Mouse (Mus musculus) limb, embryonic 11.5 days (tissue): Measurements from ENCODE around the gene Gtf3c5. TPM values are rescaled to one million over a fixed set of nuclear protein-coding genes. Genes with fewer than 3 reads are reported as not detected.
A peak's percentile ranks its signal among the peaks of the same experiment; 100 is the strongest.

ENCODE experiments used
- ATAC-seq: fragments of 200-750 bp; cut with Nextera tagmentation; 2 replicates; pipeline ENCODE4 v1.8.0; 2017; ENCODE audit warnings: low read depth; ENCODE audit not compliant: insufficient number of reproducible peaks, low FRiP score, low TSS enrichment
- DNase-seq: peaks from one replicate; pipeline ENCODE4 v3.0.0-alpha.2; 2015; ENCODE audit warnings: low spot score
- H3K27ac ChIP-seq: fragments of 300-500 bp; sonication (generic); replicated peaks from 2 replicates; pipeline ENCODE4 v1.5.1; 2014; ENCODE audit warnings: low read depth, mild to moderate bottlenecking, low read length
- H3K27me3 ChIP-seq: fragments of 300-500 bp; sonication (generic); 2 replicates; pipeline ENCODE4 v1.6.1; 2014; ENCODE audit warnings: mild to moderate bottlenecking, low read length, mixed read lengths; ENCODE audit not compliant: control insufficient read depth, insufficient read depth
- H3K36me3 ChIP-seq: fragments of 300-500 bp; sonication (generic); 2 replicates; pipeline ENCODE4 v1.6.1; 2014; ENCODE audit warnings: mild to moderate bottlenecking, low read length, moderate library complexity, mixed read lengths; ENCODE audit not compliant: control insufficient read depth, insufficient read depth
- H3K4me1 ChIP-seq: fragments of 300-500 bp; sonication (generic); 2 replicates; pipeline ENCODE4 v1.6.1; 2014; ENCODE audit warnings: low read length, mixed read lengths; ENCODE audit not compliant: control insufficient read depth, insufficient read depth
- H3K4me2 ChIP-seq: fragments of 300-500 bp; sonication (generic); 2 replicates; pipeline ENCODE4 v1.6.1; 2014; ENCODE audit warnings: low read depth, mild to moderate bottlenecking, moderate library complexity; ENCODE audit not compliant: severe bottlenecking
- H3K4me3 ChIP-seq: fragments of 300-500 bp; sonication (generic); 2 replicates; pipeline ENCODE4 v1.5.1; 2014; ENCODE audit warnings: low read depth, low read length
- H3K9ac ChIP-seq: fragments of 300-500 bp; sonication (generic); 2 replicates; pipeline ENCODE4 v1.6.1; 2014; ENCODE audit warnings: mild to moderate bottlenecking, low read length
- H3K9me3 ChIP-seq: fragments of 300-500 bp; sonication (generic); 2 replicates; pipeline ENCODE4 v1.6.1; 2016; ENCODE audit warnings: low read length; ENCODE audit not compliant: control insufficient read depth
- WGBS: fragments of 180-500 bp; shearing (Covaris S2); extraction: QIAGEN DNeasy Blood & Tissue Kit; methylation state at CpG from one replicate; pipeline ENCODE4 v1.1.7; 2014; 5-methylcytosine and 5-hydroxymethylcytosine counted together
- polyA plus RNA-seq: library from polyadenylated mRNA; unstranded; fragments of >200 nt; fragmentation: Nextera tagmentation; extraction: Ambion mirVana; gene quantifications from 2 replicates; pipeline ENCODE4 v1.2.1, GENCODE M21; 2014

Gtf3c5 gene
- 48.6 and 48.9 TPM in 2 replicates for polyA plus RNA-seq

DNA sequence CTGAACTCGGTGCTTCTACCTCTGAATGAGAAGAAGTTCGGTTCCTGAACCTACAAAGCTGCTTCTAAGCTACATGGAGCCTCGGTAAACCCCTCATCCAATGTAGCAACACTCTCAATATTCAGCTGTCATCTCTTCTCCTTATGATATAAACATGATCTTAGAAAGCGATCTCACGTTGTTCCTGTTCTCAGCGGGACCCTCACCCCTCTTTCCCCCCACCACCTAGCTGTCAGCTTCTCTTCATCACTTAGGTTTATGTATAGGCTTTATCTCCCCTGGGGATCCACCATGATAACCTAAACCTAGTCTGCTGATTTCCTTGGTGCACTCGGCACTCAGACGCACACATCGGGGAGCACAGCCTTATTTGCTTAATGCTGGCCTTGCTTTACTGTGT is at the start of gene Gtf3c5:
TSS of gene Gtf3c5 (minus strand) at position 101 of the 400 bp plus-strand sequence.
- DNase-seq (no peak), ATAC-seq (no peak)
- Histone ChIP-seq H3K9ac (peak within 1 kb of the TSS; percentile 82), H3K36me3 (no peaks in the 10 kb centered on the region), H3K4me2 (peak within 1 kb of the TSS; percentile 53), H3K27ac (peak within 1 kb of the TSS; percentile 73), H3K9me3 (no peaks in the 10 kb centered on the region), H3K4me3 (peak within 1 kb of the TSS; percentile 81), H3K27me3 (no peaks in the 10 kb centered on the region), H3K4me1 (peaks cover 3% of the 10 kb centered on the region; the same call in 1 of the 2 replicates)
- 75% methylated on average over 9 of the region's 9 CpGs for WGBS

DNA sequence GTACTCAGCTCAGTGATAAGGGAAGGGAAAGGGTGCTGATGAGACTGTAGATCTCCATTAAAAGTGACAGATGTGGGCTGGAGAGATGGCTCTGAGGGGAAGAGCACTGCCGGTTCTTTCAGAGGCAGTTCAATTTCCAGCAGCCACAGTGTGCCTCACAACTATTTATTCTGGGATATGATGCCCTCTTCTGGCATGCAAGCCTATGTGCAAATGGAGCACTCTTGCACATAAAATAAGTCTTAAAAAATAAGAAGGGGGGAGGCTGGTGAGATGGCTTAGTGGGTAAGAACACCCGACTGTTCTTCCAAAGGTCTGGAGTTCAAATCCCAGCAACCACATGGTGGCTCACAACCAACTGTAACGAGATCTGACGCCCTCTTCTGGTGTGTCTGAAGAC is 49.6 kb upstream of the Gtf3c5 start:
- Histone ChIP-seq H3K27me3 (no peaks in the 10 kb centered on the region), H3K9ac (no peak overlapping the region), H3K4me1 (peaks cover 10% of the 10 kb centered on the region; the same call in 1 of the 2 replicates), H3K27ac (no peak overlapping the region), H3K36me3 (no peaks in the 10 kb centered on the region), H3K9me3 (no peaks in the 10 kb centered on the region), H3K4me2 (no peak overlapping the region), H3K4me3 (no peak overlapping the region)
- DNase-seq: no peak
- WGBS: 39% methylated on average over 4 of the region's 4 CpGs
- ATAC-seq: no peak

DNA sequence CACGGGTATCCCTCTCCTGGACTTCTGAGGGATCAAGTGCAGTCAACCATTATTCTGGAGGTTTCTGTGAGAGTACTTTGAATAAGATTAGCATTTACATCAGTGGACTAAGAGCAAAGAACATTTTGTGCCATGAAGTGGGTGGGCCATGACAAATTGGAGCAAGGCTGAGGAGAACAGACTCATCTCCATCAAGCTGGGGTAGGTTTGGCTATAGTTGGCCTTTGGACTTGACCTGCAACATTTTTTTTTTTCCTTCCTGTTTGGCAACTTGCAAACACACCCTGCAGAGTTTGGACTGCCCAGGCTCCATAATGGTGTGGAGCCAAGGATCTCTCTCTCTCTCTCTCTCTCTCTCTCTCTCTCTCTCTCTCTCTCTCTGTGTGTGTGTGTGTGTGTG is 49.1 kb upstream of the Gtf3c5 start:
- H3K4me1 ChIP-seq: peaks cover 10% of the 10 kb centered on the region; the same call in 1 of the 2 replicates
- DNase-seq (no peak), ATAC-seq (no peak)
- H3K27ac ChIP-seq: no peak overlapping the region
- H3K4me3 ChIP-seq: no peak overlapping the region
- WGBS: 72% methylated on average over 1 of the region's 1 CpGs
- no peak overlapping the region for H3K9ac ChIP-seq
- no peaks in the 10 kb centered on the region for H3K36me3 ChIP-seq
- H3K27me3 ChIP-seq: no peaks in the 10 kb centered on the region
- H3K4me2 ChIP-seq: no peak overlapping the region
- H3K9me3 ChIP-seq: no peaks in the 10 kb centered on the region

DNA sequence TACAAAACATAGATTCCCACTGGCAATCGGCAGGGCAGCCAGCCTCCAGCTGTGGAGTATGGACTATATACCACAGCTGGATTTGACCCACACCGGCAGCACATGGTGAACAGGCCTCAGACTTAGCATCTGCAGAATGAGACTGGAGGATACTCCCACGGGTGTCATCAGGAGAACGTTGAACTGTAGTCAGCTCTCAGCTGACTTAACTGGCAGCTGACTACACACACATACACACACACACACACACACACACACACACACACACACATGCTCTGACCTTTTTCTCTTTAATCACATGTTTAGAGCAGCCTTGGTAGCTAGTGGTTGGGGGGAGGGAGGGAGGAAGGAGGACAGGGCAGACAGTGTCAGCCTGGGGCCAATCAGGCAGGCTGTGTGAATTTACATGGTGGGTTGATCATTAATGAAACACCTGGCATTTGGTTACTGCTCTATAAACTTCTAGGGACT is 46.4 kb upstream of the Gtf3c5 start:
- peak; percentile 70; the same call in 1 of the 2 replicates for ATAC-seq
- no peak overlapping the region for H3K4me2 ChIP-seq

DNA sequence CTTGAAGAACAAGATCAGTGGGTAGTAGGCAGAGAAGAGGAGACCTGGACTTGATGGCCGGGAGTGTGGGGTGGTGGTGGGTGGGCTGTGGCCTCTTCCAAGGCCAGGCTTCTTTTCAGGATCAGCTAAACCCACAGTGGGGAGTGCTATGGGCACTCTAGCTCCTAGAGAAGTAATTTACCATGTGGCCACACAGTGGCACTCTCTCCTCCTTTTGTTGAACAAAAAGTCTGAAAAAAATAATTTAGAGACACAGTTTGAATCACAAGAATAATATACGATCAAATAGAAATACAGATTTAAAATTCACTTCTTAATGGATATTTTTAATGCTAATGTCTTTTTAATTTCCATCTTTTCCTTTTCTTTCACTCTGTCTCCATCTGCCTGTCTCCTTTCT is 44.5 kb upstream of the Gtf3c5 start:
- no peak overlapping the region for H3K4me2 ChIP-seq
- ATAC-seq: no peak
- no peak overlapping the region for H3K4me3 ChIP-seq
- no peaks in the 10 kb centered on the region for H3K36me3 ChIP-seq
- no peak overlapping the region for H3K27ac ChIP-seq
- no peaks in the 10 kb centered on the region for H3K9me3 ChIP-seq
- WGBS: 70% methylated on average over 2 of the region's 2 CpGs
- peaks cover 10% of the 10 kb centered on the region; the same call in 1 of the 2 replicates for H3K4me1 ChIP-seq
- H3K27me3 ChIP-seq: 0 out of 2 replicates have a peak, but pooled peaks cover 2% of the 10 kb centered on the region
- no peak overlapping the region for H3K9ac ChIP-seq
- DNase-seq: no peak

More for the DNA sequence above, 46.4 kb upstream of the Gtf3c5 start:
- Histone ChIP-seq H3K36me3 (no peaks in the 10 kb centered on the region), H3K4me1 (peaks cover 10% of the 10 kb centered on the region; the same call in 1 of the 2 replicates), H3K4me3 (no peak overlapping the region), H3K27me3 (no peaks in the 10 kb centered on the region), H3K9ac (no peak overlapping the region), H3K9me3 (no peaks in the 10 kb centered on the region), H3K27ac (no peak overlapping the region)
- WGBS: 29% methylated on average over 4 of the region's 4 CpGs
- DNase-seq: peak; percentile 58

DNA sequence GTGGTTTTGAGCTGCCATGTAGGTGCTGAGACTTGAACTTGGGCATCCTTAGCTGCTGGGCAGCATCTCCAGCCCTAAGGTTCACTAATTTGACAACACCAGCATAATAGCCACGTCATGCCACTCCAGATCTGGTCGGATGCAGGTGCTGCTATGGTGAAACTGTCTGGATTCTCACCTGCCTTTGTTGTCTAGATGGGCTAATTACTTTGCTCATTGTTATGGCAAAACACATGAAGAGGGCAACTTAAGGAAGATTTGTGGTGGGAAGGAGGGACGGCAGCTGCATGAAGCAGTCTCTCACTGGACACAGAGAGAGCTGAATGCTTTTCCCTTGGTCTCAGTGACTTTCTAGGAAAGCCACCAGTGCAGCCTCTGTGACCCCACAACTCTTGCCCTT is 42.5 kb upstream of the Gtf3c5 start:
- DNase-seq (no peak), ATAC-seq (no peak)
- 78% methylated on average over 3 of the region's 3 CpGs for WGBS
- peaks cover 10% of the 10 kb centered on the region; the same call in 1 of the 2 replicates for H3K4me1 ChIP-seq
- H3K27ac ChIP-seq: no peak overlapping the region
- H3K4me3 ChIP-seq: no peak overlapping the region
- H3K9me3 ChIP-seq: no peaks in the 10 kb centered on the region
- H3K9ac ChIP-seq: no peak overlapping the region
- peaks cover 14% of the 10 kb centered on the region for H3K27me3 ChIP-seq
- no peaks in the 10 kb centered on the region for H3K36me3 ChIP-seq
- no peak overlapping the region for H3K4me2 ChIP-seq

DNA sequence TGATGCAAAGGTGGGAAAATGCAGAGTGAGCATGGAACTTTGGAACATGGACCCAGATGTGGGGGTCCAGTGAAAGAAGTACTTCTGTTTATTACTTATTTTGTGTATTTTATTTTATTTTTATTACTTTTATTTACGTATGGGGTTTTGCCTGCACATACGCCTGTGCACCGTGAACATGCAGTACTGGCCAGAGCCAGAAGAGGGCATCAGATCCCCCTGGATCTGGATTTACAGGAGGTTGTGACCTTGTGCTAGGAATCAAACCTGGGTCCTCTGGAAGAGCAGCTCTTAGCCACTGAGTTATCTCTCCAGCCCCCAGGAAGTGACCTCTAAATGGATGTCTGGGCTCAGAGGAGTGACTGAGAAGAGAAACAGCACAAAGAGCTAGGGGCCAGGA is 41.3 kb upstream of the Gtf3c5 start:
- Histone ChIP-seq H3K27me3 (peaks cover 20% of the 10 kb centered on the region), H3K27ac (no peak overlapping the region), H3K36me3 (no peaks in the 10 kb centered on the region), H3K9me3 (no peaks in the 10 kb centered on the region), H3K4me2 (no peak overlapping the region), H3K4me3 (no peak overlapping the region), H3K4me1 (peaks cover 10% of the 10 kb centered on the region; the same call in 1 of the 2 replicates), H3K9ac (no peak overlapping the region)
- DNase-seq (no peak), ATAC-seq (no peak)
- 91% methylated on average over 3 of the region's 3 CpGs for WGBS

DNA sequence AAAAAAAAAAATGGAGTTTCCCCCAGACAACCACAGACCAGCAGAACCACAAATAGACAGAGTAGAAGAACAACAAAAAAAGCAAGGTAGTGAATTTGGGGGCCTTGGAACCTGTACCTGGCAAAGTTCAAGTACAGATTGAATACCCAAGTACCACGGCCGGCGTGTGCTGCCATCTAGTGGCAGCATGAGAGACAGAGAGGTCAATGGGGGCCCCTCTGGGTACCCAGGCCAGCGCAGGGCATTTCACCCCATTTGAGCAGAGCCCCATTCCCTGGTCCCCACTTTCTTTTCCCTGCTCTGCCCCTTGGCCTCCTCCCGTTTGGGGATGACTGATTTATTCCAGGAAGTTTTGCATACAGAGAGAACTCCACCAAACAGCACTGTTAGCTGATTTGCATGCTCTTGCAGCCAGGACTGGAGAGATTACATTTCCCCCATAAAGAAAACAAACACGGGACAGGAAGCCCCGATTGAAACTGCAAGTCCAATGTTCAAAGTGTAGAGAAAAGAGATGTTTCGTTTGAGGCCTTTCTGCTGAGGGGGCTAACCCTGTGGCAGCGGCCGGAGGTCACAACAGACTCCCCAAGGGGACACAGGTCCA is 39.1 kb upstream of the Gtf3c5 start:
- no peak overlapping the region for H3K9ac ChIP-seq
- H3K27me3 ChIP-seq: peaks cover 20% of the 10 kb centered on the region
- 22% methylated on average over 10 of the region's 10 CpGs for WGBS
- H3K27ac ChIP-seq: no peak overlapping the region
- no peaks in the 10 kb centered on the region for H3K36me3 ChIP-seq
- no peak overlapping the region for H3K4me3 ChIP-seq
- peak; percentile 70 for DNase-seq
- no peaks in the 10 kb centered on the region for H3K9me3 ChIP-seq
- ATAC-seq: no peak
- no peak overlapping the region for H3K4me2 ChIP-seq
- no peaks in the 10 kb centered on the region for H3K4me1 ChIP-seq
